Mouse (Mus musculus) spleen, adult 18-20 months (tissue): ENCODE measurements around the gene 3300002I08Rik.
A peak's percentile ranks its signal among the peaks of the same experiment; 100 is the strongest.
"Not testable (repeated sequence)": the region's sequence is repeated elsewhere in the genome, so short reads cannot be mapped to it uniquely, and the experiment has no call there.

ENCODE experiments used
- DNase-seq, 2 experiments: peaks; one replicate each; pipeline ENCODE4 v3.0.0; 2022; ENCODE audit warnings: mixed read lengths in 2 of 2

The 3300002I08Rik gene

DNA sequence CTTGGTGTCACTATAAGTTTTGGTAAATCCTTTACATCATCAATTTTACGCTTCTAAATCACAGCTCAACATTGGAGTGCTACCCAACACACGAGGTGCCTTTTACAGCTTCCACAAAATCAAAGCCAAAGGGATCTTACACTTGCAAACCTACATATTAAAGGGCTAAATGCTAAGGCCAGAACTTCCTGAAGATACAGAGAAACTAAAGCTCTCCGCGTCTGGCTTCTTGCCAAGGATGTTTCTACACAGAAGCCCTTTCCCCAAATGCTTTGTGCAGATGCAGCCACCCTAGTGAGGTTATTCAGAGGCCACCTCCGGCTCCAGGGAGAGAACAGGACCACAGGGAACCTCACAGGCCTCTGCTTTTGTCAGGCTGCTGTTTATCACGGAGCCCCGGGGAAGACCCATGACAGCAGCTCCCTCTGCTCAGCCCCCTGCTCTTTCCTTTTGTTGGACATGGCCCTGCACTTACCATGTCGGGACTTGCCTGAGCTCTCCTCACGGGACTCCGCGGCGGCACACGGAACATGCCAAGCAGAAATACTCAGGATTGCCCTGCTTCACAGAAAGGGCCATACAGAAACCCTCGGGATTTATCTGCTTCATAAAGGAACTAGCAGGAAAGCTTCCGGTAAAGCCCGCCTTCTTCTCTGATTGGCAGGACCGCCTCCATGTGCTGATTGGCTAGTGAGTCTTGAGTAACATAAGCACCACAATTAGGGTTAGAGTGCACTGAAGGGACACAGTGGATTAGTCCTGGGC lies at the start of gene 3300002I08Rik:
3300002I08Rik (minus strand) TSS at position 653 of the 765 bp plus-strand sequence.
- DNase-seq = peak; percentile 64 to 81

DNA sequence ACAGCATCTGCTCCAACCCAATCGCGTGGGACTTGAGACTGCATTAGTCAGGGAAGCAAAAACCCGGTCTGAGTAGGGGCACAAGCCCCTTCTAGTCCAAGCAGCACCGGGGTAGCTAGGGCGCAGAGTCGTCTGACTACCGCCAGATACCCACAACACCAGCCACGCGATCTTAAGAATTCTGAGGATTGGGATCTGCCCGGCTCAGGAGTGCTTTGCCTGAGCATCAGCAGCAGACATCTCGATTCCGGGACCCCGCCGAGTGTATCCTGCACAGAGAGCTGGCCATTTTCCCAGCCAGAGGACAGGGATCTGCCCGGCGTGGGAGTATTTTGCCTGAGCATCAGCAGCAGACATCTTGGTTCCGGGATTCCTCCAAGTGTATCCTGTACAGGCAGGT lies 49.6 kb upstream of the 3300002I08Rik start:
- not testable (repeated sequence) for DNase-seq

DNA sequence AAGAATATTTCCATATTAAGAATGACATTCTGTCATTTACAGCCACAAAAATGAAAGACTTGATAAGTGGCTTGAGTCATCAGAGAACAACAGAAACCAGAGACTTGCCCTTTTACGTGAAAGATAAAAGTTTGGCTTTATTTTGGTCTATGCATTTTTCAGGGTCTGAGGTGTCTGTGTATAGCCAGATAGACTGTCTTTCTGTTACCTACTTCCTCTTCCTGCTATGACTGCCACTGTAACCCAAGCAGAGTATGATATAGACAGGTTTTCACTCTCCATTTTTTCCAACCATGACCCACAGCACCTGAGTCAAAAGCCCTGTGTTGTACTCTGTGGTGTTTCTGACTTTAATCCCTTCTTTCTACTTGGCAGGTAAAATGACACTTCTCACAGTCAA lies 27.6 kb upstream of the 3300002I08Rik start:
- no peak for DNase-seq

- DNase-seq = not testable (repeated sequence)
Observed at GRCm38 (mm10) chr2:150385553-150386106, 23.1 kb upstream of the 3300002I08Rik start.

DNA sequence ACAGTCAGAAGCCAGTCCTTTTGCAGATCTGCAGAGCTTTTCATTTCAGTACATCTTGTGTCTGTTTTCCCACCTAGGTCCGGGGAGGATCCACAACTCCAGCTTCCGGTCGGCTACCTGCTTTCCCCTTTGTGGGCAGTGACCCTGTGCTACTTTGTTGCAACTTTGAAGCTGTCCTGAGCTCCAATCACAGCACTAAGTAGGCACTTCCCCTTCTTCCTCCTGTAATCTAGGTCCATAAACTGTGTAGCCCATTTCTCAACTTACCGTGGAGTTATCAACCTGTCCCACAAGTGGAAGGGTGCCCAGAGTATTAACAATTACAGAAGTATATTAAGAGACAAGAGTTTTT lies 289 bp upstream of the 3300002I08Rik start:
- no peak for DNase-seq

- DNase-seq = not testable (repeated sequence)
Observed at GRCm38 (mm10) chr2:150357136-150357535, 5.4 kb downstream of the 3300002I08Rik start.

GRCm38 (mm10) chr2:150323402-150323801 lies 39.2 kb downstream of the 3300002I08Rik start, which contains the start of gene Gm10130:
Gene Gm10130 (plus strand): TSS chr2:150323702.
- DNase-seq = no peak

DNA sequence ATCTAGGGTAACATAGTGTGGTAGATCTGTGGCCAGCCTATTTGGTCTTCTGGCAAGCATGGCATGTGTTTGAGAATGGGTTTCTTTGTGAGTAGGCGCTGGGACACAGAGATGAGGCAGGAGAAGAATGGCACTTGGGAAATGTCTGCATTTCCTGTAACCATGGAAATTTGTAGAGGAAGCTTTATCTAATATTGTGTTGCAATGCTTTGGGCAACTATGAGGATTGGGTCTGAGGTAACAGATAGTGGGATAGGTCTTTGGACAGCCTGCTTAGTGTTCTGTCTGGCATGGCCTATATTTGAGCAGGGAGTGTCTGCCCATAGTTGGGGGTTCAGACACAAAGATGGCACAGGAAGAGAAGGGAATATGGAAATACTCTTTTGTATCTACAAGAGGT lies 43.6 kb downstream of the 3300002I08Rik start:
- no peak for DNase-seq

- no peak for DNase-seq
Observed at GRCm38 (mm10) chr2:150316140-150316539, 46.4 kb downstream of the 3300002I08Rik start.

DNA sequence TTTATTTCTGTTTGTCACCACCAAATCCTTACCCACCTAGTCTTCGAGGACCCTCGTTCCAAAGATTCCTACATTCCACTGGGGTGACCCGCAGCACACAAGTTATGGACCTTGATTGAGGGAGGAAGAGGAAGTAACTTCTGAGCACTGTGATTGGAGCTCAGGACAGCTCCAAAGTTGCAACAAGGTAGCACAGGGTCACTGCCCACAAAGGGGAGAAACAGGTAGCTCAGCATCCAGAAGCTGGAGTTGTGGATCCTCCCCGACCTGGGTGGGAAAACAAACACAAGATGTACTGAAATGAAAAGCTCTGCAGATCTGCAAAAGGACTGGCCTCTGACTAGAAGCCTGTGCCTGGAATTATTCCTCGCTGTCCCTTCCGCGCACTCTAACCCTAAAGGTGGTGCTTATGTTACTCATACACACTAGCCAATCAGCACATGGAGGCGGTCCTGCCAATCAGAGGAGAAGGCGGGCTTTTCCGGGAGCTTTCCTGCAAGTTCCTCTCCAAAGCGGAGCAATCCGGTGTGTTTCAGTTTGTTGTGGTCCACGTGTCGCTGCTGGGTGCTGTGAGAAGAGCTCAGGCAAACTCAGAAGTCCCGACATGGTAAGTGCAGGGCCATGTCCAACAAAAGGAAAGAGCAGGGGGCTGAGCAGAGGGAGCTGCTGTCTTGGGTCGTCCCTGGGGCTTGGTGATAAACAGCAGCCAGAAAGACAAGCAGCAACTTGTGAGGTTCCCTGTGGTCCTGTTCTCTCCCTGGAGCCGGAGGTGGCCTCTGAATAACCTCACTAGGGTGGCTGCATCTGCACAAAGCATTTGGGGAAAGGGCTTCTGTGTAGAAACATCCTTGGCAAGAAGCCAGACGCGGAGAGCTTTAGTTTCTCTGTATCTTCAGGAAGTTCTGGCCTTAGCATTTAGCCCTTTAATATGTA lies 51.3 kb downstream of the 3300002I08Rik start:
- DNase-seq = peak; percentile 75 to 84

- peak; percentile 30 to 38 for DNase-seq
Observed at GRCm38 (mm10) chr2:150307183-150307773, 55.3 kb downstream of the 3300002I08Rik start.

GRCm38 (mm10) chr2:150299096-150299495 lies 63.5 kb downstream of the 3300002I08Rik start:
- no peak for DNase-seq

GRCm38 (mm10) chr2:150293669-150294068 lies 68.9 kb downstream of the 3300002I08Rik start:
- DNase-seq = no peak
